Mouse (Mus musculus) stomach, embryonic 14.5 days (tissue): ENCODE data around the gene Armc7. TPM values are rescaled to one million over a fixed set of nuclear protein-coding genes. Genes with fewer than 3 reads are reported as not detected.
"Not testable (repeated sequence)": the region's sequence is repeated elsewhere in the genome, so short reads cannot be mapped to it uniquely, and the experiment has no call there.

ENCODE experiments used
- ATAC-seq: fragments of 200-750 bp; cut with Nextera tagmentation; 2 replicates; pipeline ENCODE4 v1.8.0; 2017; ENCODE audit warnings: low read depth, moderate TSS enrichment; ENCODE audit not compliant: insufficient number of reproducible peaks, insufficient read depth, low FRiP score
- H3K27ac ChIP-seq: fragments of 300-500 bp; sonication (generic); 2 replicates; pipeline ENCODE4 v1.5.1; 2014; ENCODE audit warnings: mild to moderate bottlenecking, low read length, moderate library complexity, mixed read lengths
- H3K27me3 ChIP-seq: fragments of 300-500 bp; sonication (generic); 2 replicates; pipeline ENCODE4 v1.6.1; 2014; ENCODE audit warnings: low read length, control low read depth, mixed read lengths; ENCODE audit not compliant: control insufficient read depth, insufficient read depth
- H3K36me3 ChIP-seq: fragments of 300-500 bp; sonication (generic); 2 replicates; pipeline ENCODE4 v1.6.1; 2014; ENCODE audit warnings: mild to moderate bottlenecking, control low read depth, low read length, moderate library complexity, mixed read lengths; ENCODE audit not compliant: control insufficient read depth, insufficient read depth
- H3K4me1 ChIP-seq: fragments of 300-500 bp; sonication (generic); 2 replicates; pipeline ENCODE4 v1.6.1; 2014; ENCODE audit warnings: low read length, control low read depth, mixed read lengths; ENCODE audit not compliant: control insufficient read depth, insufficient read depth
- H3K4me2 ChIP-seq: fragments of 300-500 bp; sonication (generic); replicated peaks from 2 replicates; pipeline ENCODE4 v1.6.1; 2014; ENCODE audit warnings: low read depth, low read length, control low read depth
- H3K4me3 ChIP-seq: fragments of 300-500 bp; sonication (generic); 2 replicates; pipeline ENCODE4 v1.5.1; 2014; ENCODE audit warnings: low read depth, low read length, control low read depth
- H3K9ac ChIP-seq: fragments of 300-500 bp; sonication (generic); replicated peaks from 2 replicates; pipeline ENCODE4 v1.6.1; 2014; ENCODE audit warnings: low read depth, mild to moderate bottlenecking, control low read depth, low read length, moderate library complexity, mixed read lengths
- H3K9me3 ChIP-seq: fragments of 300-500 bp; sonication (generic); 2 replicates; pipeline ENCODE4 v1.6.1; 2016; ENCODE audit warnings: low read depth, low read length, control low read depth; ENCODE audit not compliant: control insufficient read depth
- WGBS: fragments of 180-500 bp; shearing (Covaris S2); extraction: QIAGEN DNeasy Blood & Tissue Kit; methylation state at CpG from one replicate; pipeline ENCODE4 v1.1.7; 2014; 5-methylcytosine and 5-hydroxymethylcytosine counted together
- polyA plus RNA-seq: library from polyadenylated mRNA; unstranded; fragments of >200 nt; fragmentation: Nextera tagmentation; extraction: Ambion mirVana; gene quantifications from 2 replicates; pipeline ENCODE4 v1.2.1, GENCODE M21; 2014

Armc7 gene
- polyA plus RNA-seq, 1 experiment from 2014 or later = 8.0 TPM

GRCm38 (mm10) chr11:115450176-115450575 lies 25.3 kb upstream of the Armc7 start:
- Histone ChIP-seq H3K36me3 (no peaks in the 10 kb centered on the region), H3K4me1 (peaks cover 8% of the 10 kb centered on the region; the same call in 1 of the 2 replicates), H3K4me2 (no peak overlapping the region), H3K4me3 (no peak overlapping the region), H3K27me3 (no peaks in the 10 kb centered on the region), H3K9ac (no peak overlapping the region), H3K27ac (no peak overlapping the region), H3K9me3 (no peaks in the 10 kb centered on the region)
- 78% methylated on average over 7 of the region's 7 CpGs for WGBS
- ATAC-seq = no peak

- 82% methylated on average over 8 of the region's 8 CpGs for WGBS
- no peak overlapping the region for H3K4me3 ChIP-seq
- H3K27me3 ChIP-seq = no peaks in the 10 kb centered on the region
- H3K9me3 ChIP-seq = no peaks in the 10 kb centered on the region
- no peak overlapping the region for H3K4me2 ChIP-seq
- peaks cover 4% of the 10 kb centered on the region; the same call in 1 of the 2 replicates for H3K4me1 ChIP-seq
- no peak overlapping the region for H3K9ac ChIP-seq
- ATAC-seq = no peak
- no peaks in the 10 kb centered on the region for H3K36me3 ChIP-seq
- no peak overlapping the region for H3K27ac ChIP-seq
Measured at GRCm38 (mm10) chr11:115451781-115452241, 23.7 kb upstream of the Armc7 start.

- no peak overlapping the region for H3K27ac ChIP-seq
- WGBS = 89% methylated on average over 7 of the region's 7 CpGs
Measured at GRCm38 (mm10) chr11:115452281-115452860, 23.1 kb upstream of the Armc7 start.

GRCm38 (mm10) chr11:115453306-115453705 lies 22.2 kb upstream of the Armc7 start:
- WGBS = 55% methylated on average over 4 of the region's 4 CpGs
- H3K27me3 ChIP-seq = no peaks in the 10 kb centered on the region

More at GRCm38 (mm10) chr11:115452281-115452860, 23.1 kb upstream of the Armc7 start:
- ATAC-seq = no peak
- H3K9ac ChIP-seq = no peak overlapping the region
- no peak overlapping the region for H3K4me3 ChIP-seq
- no peak overlapping the region for H3K4me2 ChIP-seq
- H3K27me3 ChIP-seq = no peaks in the 10 kb centered on the region
- no peaks in the 10 kb centered on the region for H3K4me1 ChIP-seq
- no peaks in the 10 kb centered on the region for H3K36me3 ChIP-seq
- no peaks in the 10 kb centered on the region for H3K9me3 ChIP-seq

GRCm38 (mm10) chr11:115454822-115455221 lies 20.6 kb upstream of the Armc7 start:
- not testable (repeated sequence) for H3K9ac ChIP-seq, H3K27ac ChIP-seq, H3K4me1 ChIP-seq, H3K27me3 ChIP-seq, H3K36me3 ChIP-seq, H3K4me2 ChIP-seq, H3K4me3 ChIP-seq, H3K9me3 ChIP-seq, ATAC-seq
- 90% methylated on average over 6 of the region's 6 CpGs for WGBS

More at GRCm38 (mm10) chr11:115453306-115453705, 22.2 kb upstream of the Armc7 start:
- H3K9ac ChIP-seq = no peak overlapping the region
- no peak overlapping the region for H3K27ac ChIP-seq
- no peaks in the 10 kb centered on the region for H3K36me3 ChIP-seq
- no peak overlapping the region for H3K4me3 ChIP-seq
- no peak for ATAC-seq
- H3K4me1 ChIP-seq = 0 out of 2 replicates have a peak, but pooled peaks cover 3% of the 10 kb centered on the region
- H3K9me3 ChIP-seq = no peaks in the 10 kb centered on the region
- H3K4me2 ChIP-seq = no peak overlapping the region

- H3K36me3 ChIP-seq = no peaks in the 10 kb centered on the region
- no peak overlapping the region for H3K9ac ChIP-seq
- ATAC-seq = no peak
- no peak overlapping the region for H3K4me2 ChIP-seq
- no peaks in the 10 kb centered on the region for H3K9me3 ChIP-seq
- H3K27ac ChIP-seq = no peak overlapping the region
- 88% methylated on average over 15 of the region's 15 CpGs for WGBS
- H3K4me1 ChIP-seq = 0 out of 2 replicates have a peak, but pooled peaks cover 3% of the 10 kb centered on the region
- no peak overlapping the region for H3K4me3 ChIP-seq
- H3K27me3 ChIP-seq = no peaks in the 10 kb centered on the region
Measured at GRCm38 (mm10) chr11:115455619-115456018, 19.8 kb upstream of the Armc7 start.

GRCm38 (mm10) chr11:115456182-115456581 lies 19.3 kb upstream of the Armc7 start:
- Histone ChIP-seq H3K9ac (no peak overlapping the region), H3K4me1 (0 out of 2 replicates have a peak, but pooled peaks cover 3% of the 10 kb centered on the region), H3K27ac (no peak overlapping the region), H3K36me3 (no peaks in the 10 kb centered on the region), H3K4me3 (no peak overlapping the region), H3K9me3 (no peaks in the 10 kb centered on the region), H3K4me2 (no peak overlapping the region), H3K27me3 (no peaks in the 10 kb centered on the region)
- 87% methylated on average over 5 of the region's 5 CpGs for WGBS
- no peak for ATAC-seq

- Histone ChIP-seq H3K27ac (no peak overlapping the region), H3K36me3 (no peaks in the 10 kb centered on the region), H3K9me3 (no peaks in the 10 kb centered on the region), H3K4me2 (no peak overlapping the region), H3K27me3 (no peaks in the 10 kb centered on the region), H3K9ac (no peak overlapping the region), H3K4me1 (0 out of 2 replicates have a peak, but pooled peaks cover 3% of the 10 kb centered on the region), H3K4me3 (no peak overlapping the region)
- no peak for ATAC-seq
- WGBS = 25% methylated on average over 6 of the region's 6 CpGs
Measured at GRCm38 (mm10) chr11:115457405-115457804, 18.1 kb upstream of the Armc7 start.

GRCm38 (mm10) chr11:115460976-115461375 lies 14.5 kb upstream of the Armc7 start:
- no peaks in the 10 kb centered on the region for H3K36me3 ChIP-seq
- no peak overlapping the region for H3K9ac ChIP-seq
- H3K27me3 ChIP-seq = no peaks in the 10 kb centered on the region
- 0 out of 2 replicates have a peak, but pooled peaks cover 3% of the 10 kb centered on the region for H3K4me1 ChIP-seq
- H3K9me3 ChIP-seq = no peaks in the 10 kb centered on the region
- H3K4me3 ChIP-seq = no peak overlapping the region
- WGBS = 22% methylated on average over 8 of the region's 8 CpGs
- H3K4me2 ChIP-seq = no peak overlapping the region
- H3K27ac ChIP-seq = no peak overlapping the region
- ATAC-seq = no peak
